Mouse (Mus musculus): ENCODE measurements around the gene Gm42421. TPM values are rescaled to one million over a fixed set of nuclear protein-coding genes. Genes with fewer than 3 reads are reported as not detected.
A peak's percentile ranks its signal among the peaks of the same experiment; 100 is the strongest.

The Gm42421 gene
- polyA plus RNA-seq, 1 experiment from 2014 or later = not detected

DNA sequence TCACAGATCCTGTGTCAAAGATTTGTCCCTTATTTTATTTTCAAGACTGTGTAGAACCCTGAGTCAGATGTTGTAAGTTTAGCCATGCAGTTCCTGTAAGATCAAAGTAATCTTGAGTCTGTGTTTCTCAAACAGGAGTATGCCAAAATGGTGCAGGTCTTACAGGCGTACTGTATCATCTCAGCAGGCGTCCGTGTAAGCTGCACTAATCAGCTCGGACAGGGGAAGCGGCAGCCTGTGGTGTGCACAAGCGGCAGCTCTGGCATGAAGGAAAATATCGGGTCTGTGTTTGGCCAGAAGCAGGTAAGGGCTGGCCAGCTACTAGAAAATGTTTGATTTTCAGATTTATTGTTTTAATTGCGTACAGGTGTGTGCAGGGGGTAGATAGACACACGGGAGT is 11.8 kb upstream of the Gm42421 start:
- Histone ChIP-seq H3K9me3 (ENCODE audit: control insufficient read depth, low read length) (no peaks in the 10 kb centered on the region), H3K4me1 (replicated peaks; ENCODE audit: control insufficient read depth, insufficient read depth) (no peaks in the 10 kb centered on the region), H3K36me3 (ENCODE audit: control insufficient read depth, insufficient read depth, low read length) (peaks cover 11% of the 10 kb centered on the region; the same call in 1 of the 2 replicates), H3K4me3 (ENCODE audit: low read depth, low read length) (no peak overlapping the region), H3K9ac (ENCODE audit: low read length) (no peak overlapping the region), H3K27me3 (ENCODE audit: control insufficient read depth, insufficient read depth, low read length) (no peaks in the 10 kb centered on the region), H3K4me2 (replicated peaks; ENCODE audit: low read depth) (no peak overlapping the region), H3K27ac (replicated peaks) (no peak overlapping the region)
- no peak for DNase-seq (ENCODE audit: low spot score)
- 90% methylated on average over 9 of the region's 9 CpGs for WGBS
- no peak for TF ChIP-seq CTCF (IDR thresholded peaks at IDR 0.05; ENCODE audit: low read depth)
- no peak for ATAC-seq (ENCODE audit: low FRiP score, low TSS enrichment)

DNA sequence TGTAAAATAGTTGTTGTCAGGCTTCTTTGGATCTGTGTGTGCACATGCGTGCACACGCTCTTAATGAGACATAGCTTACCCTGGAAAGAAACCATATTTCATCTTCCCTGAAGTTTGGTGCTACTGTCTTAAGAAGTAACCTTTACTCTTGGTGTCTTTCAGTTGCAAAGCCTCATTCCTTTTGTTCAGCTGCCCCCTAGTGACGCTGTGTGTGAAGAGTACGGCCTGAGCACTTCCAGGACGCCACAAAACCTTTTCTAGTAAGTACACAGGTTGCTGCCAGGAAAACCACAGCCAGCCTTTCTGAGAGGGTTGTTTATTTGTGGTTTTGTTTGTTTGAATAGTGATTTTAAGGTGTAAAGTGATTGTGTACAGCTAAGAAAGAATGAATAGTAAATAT is 10.6 kb upstream of the Gm42421 start:
- peaks cover 15% of the 10 kb centered on the region for H3K36me3 ChIP-seq (ENCODE audit: control insufficient read depth, insufficient read depth, low read length)
- H3K4me2 ChIP-seq (replicated peaks; ENCODE audit: low read depth) = no peak overlapping the region
- 35% methylated on average over 5 of the region's 5 CpGs for WGBS
- peak; percentile 79 for TF ChIP-seq CTCF (IDR thresholded peaks at IDR 0.05; ENCODE audit: low read depth)
- TF ChIP-seq EP300 (optimal IDR thresholded peaks at IDR 0.05) = no peak
- H3K9ac ChIP-seq (ENCODE audit: low read length) = no peak overlapping the region
- peak; percentile 62 for ATAC-seq (ENCODE audit: low FRiP score, low TSS enrichment)
- H3K4me3 ChIP-seq (ENCODE audit: low read depth, low read length) = no peak overlapping the region
- H3K27me3 ChIP-seq (ENCODE audit: control insufficient read depth, insufficient read depth, low read length) = no peaks in the 10 kb centered on the region
- H3K27ac ChIP-seq (replicated peaks) = no peak overlapping the region
- H3K9me3 ChIP-seq (ENCODE audit: control insufficient read depth, low read length) = no peaks in the 10 kb centered on the region
- DNase-seq (ENCODE audit: low spot score) = peak; percentile 68
- H3K4me1 ChIP-seq (replicated peaks; ENCODE audit: control insufficient read depth, insufficient read depth) = no peaks in the 10 kb centered on the region

DNA sequence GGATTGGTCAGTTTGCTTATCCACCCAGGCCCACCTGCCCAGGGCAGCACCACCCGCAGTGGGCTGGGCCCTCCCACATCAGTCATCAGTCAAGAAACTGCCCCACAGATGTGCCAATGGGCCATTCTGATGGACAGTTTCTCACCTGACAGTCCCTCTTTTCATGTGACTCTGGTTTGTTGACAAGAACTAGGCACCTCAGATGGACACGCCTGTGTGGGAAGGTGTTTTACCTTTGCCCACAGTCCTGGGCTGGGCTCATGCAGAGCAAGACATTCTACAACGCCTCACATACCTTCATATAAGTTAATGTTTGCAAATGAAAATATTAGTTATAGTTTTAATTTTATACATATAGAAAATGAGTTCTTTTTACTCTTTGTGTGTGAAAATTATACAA is 9.9 kb upstream of the Gm42421 start:
- peak; percentile 90 for ATAC-seq (ENCODE audit: low FRiP score, low TSS enrichment)
- Histone ChIP-seq H3K27ac (replicated peaks) (no peak overlapping the region), H3K27me3 (ENCODE audit: control insufficient read depth, insufficient read depth, low read length) (no peaks in the 10 kb centered on the region), H3K4me3 (ENCODE audit: low read depth, low read length) (no peak overlapping the region), H3K9ac (ENCODE audit: low read length) (no peak overlapping the region), H3K36me3 (ENCODE audit: control insufficient read depth, insufficient read depth, low read length) (peaks cover 15% of the 10 kb centered on the region), H3K9me3 (ENCODE audit: control insufficient read depth, low read length) (no peaks in the 10 kb centered on the region), H3K4me1 (replicated peaks; ENCODE audit: control insufficient read depth, insufficient read depth) (no peaks in the 10 kb centered on the region), H3K4me2 (replicated peaks; ENCODE audit: low read depth) (no peak overlapping the region)
- DNase-seq (ENCODE audit: low spot score) = peak; percentile 38
- 77% methylated on average over 3 of the region's 3 CpGs for WGBS
- TF ChIP-seq EP300 (optimal IDR thresholded peaks at IDR 0.05) = no peak
- no peak for TF ChIP-seq CTCF (IDR thresholded peaks at IDR 0.05; ENCODE audit: low read depth)

DNA sequence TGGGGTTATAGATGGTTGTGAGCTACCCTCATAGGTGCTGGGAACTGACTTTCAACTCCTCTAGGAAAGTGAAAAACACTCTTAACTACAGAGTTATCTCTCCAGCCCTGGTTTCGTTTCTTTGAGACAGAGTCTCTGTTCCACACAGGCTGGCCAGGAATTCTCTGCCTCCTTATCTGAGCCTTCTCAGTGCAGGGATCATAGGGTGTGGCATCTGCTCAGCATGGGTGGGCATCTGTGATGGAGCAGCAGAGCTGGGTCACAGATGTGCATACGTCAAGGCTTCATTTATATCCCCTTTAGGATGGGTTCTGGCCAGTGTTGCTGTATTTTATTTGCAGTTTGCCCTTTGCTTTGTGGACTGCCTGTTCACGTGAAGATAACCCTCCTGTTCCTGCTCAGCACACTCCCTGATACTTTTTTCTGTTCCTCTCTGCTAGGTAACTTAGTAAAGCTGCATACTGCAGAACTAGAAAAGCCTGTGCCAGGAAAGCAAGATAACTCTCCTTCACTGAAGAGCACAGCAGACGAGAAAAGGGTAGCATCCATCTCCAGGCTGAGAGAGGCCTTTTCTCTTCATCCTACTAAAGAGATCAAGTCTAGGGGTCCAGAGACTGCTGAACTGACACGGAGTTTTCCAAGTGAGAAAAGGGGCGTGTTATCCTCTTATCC is 3.1 kb upstream of the Gm42421 start:
- WGBS = 81% methylated on average over 6 of the region's 6 CpGs
- no peak for ATAC-seq (ENCODE audit: low FRiP score, low TSS enrichment)

DNA sequence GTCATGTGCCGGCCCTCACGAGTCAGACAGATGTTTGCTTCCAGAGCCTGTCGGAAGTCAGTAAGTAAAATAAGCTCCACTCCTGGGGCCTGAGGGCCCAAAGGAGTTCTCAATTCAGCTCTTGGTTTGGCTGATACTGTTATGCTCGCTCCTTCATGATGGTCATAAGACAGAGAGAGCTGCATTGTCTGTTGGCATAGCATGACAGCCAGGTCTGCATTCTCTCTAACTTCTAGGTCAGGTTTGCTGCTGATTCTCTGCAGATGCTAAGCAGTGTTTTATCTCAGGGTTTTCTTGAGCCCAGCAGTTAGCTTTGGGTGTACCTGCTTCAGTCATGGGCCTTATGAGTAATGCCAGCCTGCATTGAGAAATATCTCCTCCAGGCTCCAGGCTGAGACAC is 1.3 kb downstream of the Gm42421 start:
- DNase-seq (ENCODE audit: low spot score) = no peak
- Histone ChIP-seq H3K4me3 (ENCODE audit: low read depth, low read length) (no peak overlapping the region), H3K27ac (replicated peaks) (no peak overlapping the region), H3K4me2 (replicated peaks; ENCODE audit: low read depth) (no peak overlapping the region), H3K4me1 (replicated peaks; ENCODE audit: control insufficient read depth, insufficient read depth) (no peaks in the 10 kb centered on the region), H3K9ac (ENCODE audit: low read length) (no peak overlapping the region), H3K36me3 (ENCODE audit: control insufficient read depth, insufficient read depth, low read length) (peaks cover 8% of the 10 kb centered on the region), H3K27me3 (ENCODE audit: control insufficient read depth, insufficient read depth, low read length) (no peaks in the 10 kb centered on the region), H3K9me3 (ENCODE audit: control insufficient read depth, low read length) (no peaks in the 10 kb centered on the region)
- TF ChIP-seq EP300 (optimal IDR thresholded peaks at IDR 0.05) = no peak
- TF ChIP-seq CTCF (IDR thresholded peaks at IDR 0.05; ENCODE audit: low read depth) = no peak
- WGBS = 88% methylated on average over 4 of the region's 4 CpGs
- ATAC-seq (ENCODE audit: low FRiP score, low TSS enrichment) = no peak

More for the DNA sequence above, 3.1 kb upstream of the Gm42421 start:
- Histone ChIP-seq H3K4me2 (replicated peaks; ENCODE audit: low read depth) (no peak overlapping the region), H3K9me3 (ENCODE audit: control insufficient read depth, low read length) (no peaks in the 10 kb centered on the region), H3K27ac (replicated peaks) (no peak overlapping the region), H3K4me3 (ENCODE audit: low read depth, low read length) (no peak overlapping the region), H3K4me1 (replicated peaks; ENCODE audit: control insufficient read depth, insufficient read depth) (no peaks in the 10 kb centered on the region), H3K36me3 (ENCODE audit: control insufficient read depth, insufficient read depth, low read length) (peaks cover 13% of the 10 kb centered on the region), H3K9ac (ENCODE audit: low read length) (no peak overlapping the region), H3K27me3 (ENCODE audit: control insufficient read depth, insufficient read depth, low read length) (no peaks in the 10 kb centered on the region)
- no peak for DNase-seq (ENCODE audit: low spot score)
- TF ChIP-seq EP300 (optimal IDR thresholded peaks at IDR 0.05) = no peak
- no peak for TF ChIP-seq CTCF (IDR thresholded peaks at IDR 0.05; ENCODE audit: low read depth)

DNA sequence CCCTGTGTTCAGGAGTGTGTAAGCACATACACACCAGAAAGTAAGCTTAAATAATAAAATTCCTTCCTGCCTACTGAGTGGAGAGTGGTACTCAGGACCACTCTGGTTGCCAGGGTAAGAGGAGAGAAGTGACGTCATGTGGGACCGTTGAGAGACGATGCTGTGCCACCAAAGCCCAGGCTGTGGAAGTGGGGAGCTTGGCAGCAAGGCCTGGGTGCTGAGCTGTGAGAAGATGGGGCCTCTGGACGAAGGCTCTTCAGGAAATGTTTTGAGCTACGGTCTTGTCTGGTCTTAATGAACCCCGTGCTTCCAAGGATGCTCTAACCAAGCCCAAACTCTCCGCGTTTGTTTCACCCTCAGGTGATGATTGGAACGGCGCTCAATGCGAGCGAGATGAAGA is 2.7 kb downstream of the Gm42421 start:
- H3K9ac ChIP-seq (ENCODE audit: low read length) = no peak overlapping the region
- 93% methylated on average over 12 of the region's 12 CpGs for WGBS
- no peak overlapping the region for H3K4me3 ChIP-seq (ENCODE audit: low read depth, low read length)
- TF ChIP-seq CTCF (IDR thresholded peaks at IDR 0.05; ENCODE audit: low read depth) = no peak
- TF ChIP-seq EP300 (optimal IDR thresholded peaks at IDR 0.05) = no peak
- H3K9me3 ChIP-seq (ENCODE audit: control insufficient read depth, low read length) = no peaks in the 10 kb centered on the region
- DNase-seq (ENCODE audit: low spot score) (no peak), ATAC-seq (ENCODE audit: low FRiP score, low TSS enrichment) (no peak)
- H3K36me3 ChIP-seq (ENCODE audit: control insufficient read depth, insufficient read depth, low read length) = peaks cover 3% of the 10 kb centered on the region
- H3K27ac ChIP-seq (replicated peaks) = no peak overlapping the region
- H3K4me2 ChIP-seq (replicated peaks; ENCODE audit: low read depth) = no peak overlapping the region
- no peaks in the 10 kb centered on the region for H3K4me1 ChIP-seq (replicated peaks; ENCODE audit: control insufficient read depth, insufficient read depth)
- H3K27me3 ChIP-seq (ENCODE audit: control insufficient read depth, insufficient read depth, low read length) = no peaks in the 10 kb centered on the region

Data from stomach, postnatal 0 days (tissue).